ENCODE assay signal across 8 mouse cellular contexts in genomic region chr1:164250391-164251150, GRCm38 (mm10). TPM values are rescaled to one million over a fixed set of nuclear protein-coding genes. Genes with fewer than 3 reads are reported as not detected.
DNase-seq lines count a peak whose midpoint lies in the region; ATAC-seq lines count a peak whose summit lies in the region.

No protein-coding gene starts in this region.

- H3K9ac ChIP-seq in heart, embryonic 12.5 days: peak overlapping the region; percentile 76; the same call in 1 of the 2 replicates
- H3K9ac ChIP-seq in heart, embryonic 15.5 days: no peak overlapping the region
- H3K9ac ChIP-seq in liver, embryonic 12.5 days: peak overlapping the region; percentile 89

- H3K27ac ChIP-seq in heart, embryonic 12.5 days (ENCODE audit: poor library complexity, severe bottlenecking): no peak overlapping the region
- no peak overlapping the region for H3K27ac ChIP-seq in heart, embryonic 15.5 days
- peak overlapping the region; percentile 62 for H3K27ac ChIP-seq in liver, embryonic 12.5 days

- peak overlapping the region; percentile 84 for H3K4me2 ChIP-seq in heart, embryonic 12.5 days
- peak overlapping the region; percentile 74 for H3K4me2 ChIP-seq in heart, embryonic 15.5 days
- H3K4me2 ChIP-seq in liver, embryonic 12.5 days: peak overlapping the region; percentile 76

- no peak for ATAC-seq in heart, embryonic 12.5 days (ENCODE audit: insufficient number of reproducible peaks, low FRiP score)
- ATAC-seq in heart, embryonic 15.5 days (replicated peaks; ENCODE audit: insufficient number of reproducible peaks, insufficient read depth, low FRiP score, low read depth): no peak
- peak; percentile 38 for ATAC-seq in liver, embryonic 12.5 days

- no peak for DNase-seq in heart, postnatal 4 days
- DNase-seq in NIH3T3 (ENCODE audit: low read depth): peak; percentile 68
- DNase-seq in left cerebral cortex, postnatal 25 days (ENCODE audit: low spot score in 2 of 2): no peak
- DNase-seq in lung, postnatal 25 days (ENCODE audit: low spot score): no peak
- no peak for DNase-seq in gastrocnemius, adult 18-20 months (ENCODE audit: low spot score)

- intact Hi-C loops in left cerebral cortex, postnatal 25 days (cut with DNase I): no loop called here

- peaks cover 29% of the 10 kb centered on the region for H3K4me1 ChIP-seq in heart, embryonic 12.5 days (replicated peaks)
- H3K4me1 ChIP-seq in heart, embryonic 15.5 days (replicated peaks): peaks cover 27% of the 10 kb centered on the region
- H3K4me1 ChIP-seq in liver, embryonic 12.5 days: peaks cover 65% of the 10 kb centered on the region

- no peaks in the 10 kb centered on the region for H3K36me3 ChIP-seq in heart, embryonic 12.5 days
- H3K36me3 ChIP-seq in heart, embryonic 15.5 days: no peaks in the 10 kb centered on the region
- H3K36me3 ChIP-seq in liver, embryonic 12.5 days: no peaks in the 10 kb centered on the region

- H3K4me3 ChIP-seq in heart, embryonic 12.5 days: peak overlapping the region; percentile 63
- peak overlapping the region; percentile 84 for H3K4me3 ChIP-seq in heart, embryonic 15.5 days
- H3K4me3 ChIP-seq in liver, embryonic 12.5 days: peak overlapping the region; percentile 82

- no peaks in the 10 kb centered on the region for H3K27me3 ChIP-seq in heart, embryonic 12.5 days (replicated peaks)
- no peaks in the 10 kb centered on the region for H3K27me3 ChIP-seq in heart, embryonic 15.5 days
- H3K27me3 ChIP-seq in liver, embryonic 12.5 days (replicated peaks): no peaks in the 10 kb centered on the region

- 58% methylated on average over 8 of the region's 8 CpGs for WGBS in heart, embryonic 12.5 days
- 44% methylated on average over 8 of the region's 8 CpGs for WGBS in heart, embryonic 15.5 days
- 48% methylated on average over 8 of the region's 8 CpGs for WGBS in liver, embryonic 12.5 days (ENCODE audit: insufficient replicate concordance)

- no peaks in the 10 kb centered on the region for H3K9me3 ChIP-seq in heart, embryonic 12.5 days (replicated peaks)
- no peaks in the 10 kb centered on the region for H3K9me3 ChIP-seq in heart, embryonic 15.5 days (replicated peaks)
- no peaks in the 10 kb centered on the region for H3K9me3 ChIP-seq in liver, embryonic 12.5 days (replicated peaks)

RNA-seq across cellular contexts. Expression of gene Slc19a2, which starts 1.7 kb away (rescaled TPM):
- polyA plus RNA-seq in heart, embryonic 12.5 days (2016; fragmentation: Nextera tagmentation; extraction: Ambion mirVana): 10.9 and 11.0 TPM in 2 replicates
- total RNA-seq in heart, postnatal 4 days (2021): 1 to 10 TPM; 6.7 to 7.0 TPM
- 6.2 and 7.5 TPM in 2 replicates for polyA plus RNA-seq in heart, embryonic 15.5 days (2015; fragmentation: Nextera tagmentation; extraction: Ambion mirVana)
- polyA plus RNA-seq in liver, embryonic 12.5 days (2016; fragmentation: Nextera tagmentation; extraction: Ambion mirVana): 24.9 and 26.6 TPM in 2 replicates
- 10 to 100 TPM; 12.2 to 13.2 TPM for total RNA-seq in left cerebral cortex, postnatal 25 days (2021)
- total RNA-seq in gastrocnemius, adult 18-20 months (2021): 1 to 10 TPM; 1.9 to 3.0 TPM

RNA-seq across cellular contexts. Expression of gene Ccdc181, which starts 24.8 kb away (rescaled TPM):
- polyA plus RNA-seq in heart, embryonic 12.5 days (2016; fragmentation: Nextera tagmentation; extraction: Ambion mirVana): 9.3 and 9.7 TPM in 2 replicates
- total RNA-seq in heart, postnatal 4 days (2021): 1 to 10 TPM; 7.3 to 7.6 TPM
- 10.4 TPM in 2 replicates for polyA plus RNA-seq in heart, embryonic 15.5 days (2015; fragmentation: Nextera tagmentation; extraction: Ambion mirVana)
- polyA plus RNA-seq in liver, embryonic 12.5 days (2016; fragmentation: Nextera tagmentation; extraction: Ambion mirVana): 5.2 and 5.3 TPM in 2 replicates
- 10 to 100 TPM; 21.6 to 22.5 TPM for total RNA-seq in left cerebral cortex, postnatal 25 days (2021)
- 10 to 100 TPM; 12.3 to 13.5 TPM for total RNA-seq in gastrocnemius, adult 18-20 months (2021)

RNA-seq across cellular contexts. Expression of gene Nme7, which starts 53.4 kb away (rescaled TPM):
- 17.6 and 17.7 TPM in 2 replicates for polyA plus RNA-seq in heart, embryonic 12.5 days (2016; fragmentation: Nextera tagmentation; extraction: Ambion mirVana)
- total RNA-seq in heart, postnatal 4 days (2021): 1 to 10 TPM; 6.5 to 7.2 TPM
- polyA plus RNA-seq in heart, embryonic 15.5 days (2015; fragmentation: Nextera tagmentation; extraction: Ambion mirVana): 16.1 and 19.4 TPM in 2 replicates
- 11.9 and 13.4 TPM in 2 replicates for polyA plus RNA-seq in liver, embryonic 12.5 days (2016; fragmentation: Nextera tagmentation; extraction: Ambion mirVana)
- 10 to 100 TPM; 22.4 to 24.7 TPM for total RNA-seq in left cerebral cortex, postnatal 25 days (2021)
- total RNA-seq in gastrocnemius, adult 18-20 months (2021): 1 to 10 TPM; 1.3 to 1.7 TPM

RNA-seq across cellular contexts. Expression of gene Blzf1, which starts 56.7 kb away (rescaled TPM):
- 28.0 and 29.9 TPM in 2 replicates for polyA plus RNA-seq in heart, embryonic 12.5 days (2016; fragmentation: Nextera tagmentation; extraction: Ambion mirVana)
- total RNA-seq in heart, postnatal 4 days (2021): 10 to 100 TPM; 25.1 to 25.4 TPM
- 26.1 and 27.2 TPM in 2 replicates for polyA plus RNA-seq in heart, embryonic 15.5 days (2015; fragmentation: Nextera tagmentation; extraction: Ambion mirVana)
- polyA plus RNA-seq in liver, embryonic 12.5 days (2016; fragmentation: Nextera tagmentation; extraction: Ambion mirVana): 14.8 and 15.8 TPM in 2 replicates
- total RNA-seq in left cerebral cortex, postnatal 25 days (2021): 10 to 100 TPM; 26.2 to 28.5 TPM
- 10 to 100 TPM; 24.1 to 25.6 TPM for total RNA-seq in gastrocnemius, adult 18-20 months (2021)
